Mouse (Mus musculus): Measurements from ENCODE around the gene Hephl1. TPM values are rescaled to one million over a fixed set of nuclear protein-coding genes. Genes with fewer than 3 reads are reported as not detected.

Hephl1 gene
- total and polyA plus RNA-seq, 3 experiments = not detected

DNA sequence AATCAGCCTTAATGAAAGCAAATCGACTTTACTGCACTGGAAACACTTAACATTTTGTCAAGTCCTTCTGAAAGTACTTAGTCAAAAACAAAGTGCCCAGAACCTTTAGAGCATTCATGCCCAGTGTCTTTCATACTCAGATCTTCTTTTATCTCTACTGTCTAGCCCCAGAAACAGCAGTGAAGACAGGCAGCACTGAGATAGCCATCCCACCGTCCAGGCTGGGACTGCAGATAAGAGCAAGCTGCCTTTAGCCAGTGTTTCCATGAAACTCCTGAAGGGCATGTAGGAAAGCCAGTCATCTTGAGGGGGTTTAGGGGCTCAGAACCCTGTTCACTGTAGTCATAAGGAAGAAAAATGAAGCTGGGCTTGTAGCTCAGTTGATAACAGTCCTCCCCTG is 14.7 kb downstream of the Hephl1 start:
- TF ChIP-seq TCF12 (IDR thresholded peaks at IDR 0.05; ENCODE audit: low read depth, low read length) = peak; percentile 69
- TF ChIP-seq ETS1 (IDR thresholded peaks at IDR 0.05; ENCODE audit: low read depth, low read length) = no peak
- TF ChIP-seq NRF1 (IDR thresholded peaks at IDR 0.05; ENCODE audit: insufficient read depth, low read depth, low read length, poor library complexity, severe bottlenecking) = no peak
- no peak for TF ChIP-seq SMC3 (IDR thresholded peaks at IDR 0.05; ENCODE audit: low read depth, low read length)
- TF ChIP-seq ZNF384 (IDR thresholded peaks at IDR 0.05; ENCODE audit: low read depth, low read length) = no peak
- no peak for TF ChIP-seq JUND (IDR thresholded peaks at IDR 0.05; ENCODE audit: low read depth, low read length)
- TF ChIP-seq TAL1 (IDR thresholded peaks at IDR 0.05; ENCODE audit: low read length) = peak; percentile 27; the same call in 1 of the 2 replicates
- peak; percentile 67; the same call in 1 of the 2 replicates for TF ChIP-seq GATA1 (IDR thresholded peaks at IDR 0.05; ENCODE audit: low read depth, low read length)
- peak; percentile 43 to 55; a peak in 3 of 4 replicates for TF ChIP-seq EP300 (IDR thresholded peaks at IDR 0.05; ENCODE audit: low read depth in 1 of 2, low read length in 2 of 2)
- Histone ChIP-seq H3K27ac (ENCODE audit: control insufficient read depth, low read depth, low read length) (no peak overlapping the region), H3K27me3 (ENCODE audit: control insufficient read depth in 1 of 2, insufficient read depth in 2 of 2, low read length in 2 of 2) (peaks cover 2 to 5% of the 10 kb centered on the region in 2 experiments; a peak in 3 of 4 replicates), H3K4me3 (ENCODE audit: control insufficient read depth in 1 of 2, insufficient read depth in 1 of 2, low read depth in 2 of 2, low read length in 2 of 2) (no peak overlapping the region), H3K9ac (ENCODE audit: control insufficient read depth, low read depth, low read length, poor library complexity, severe bottlenecking) (no peak overlapping the region), H3K79me2 (ENCODE audit: control insufficient read depth, insufficient read depth, low read length, poor library complexity) (no peaks in the 10 kb centered on the region), H3K4me1 (ENCODE audit: control insufficient read depth in 1 of 2, insufficient read depth in 2 of 2, low read length in 2 of 2) (peaks cover 0 to 8% of the 10 kb centered on the region in 2 experiments; a peak in 3 of 4 replicates), H3K9me3 (replicated peaks; ENCODE audit: insufficient read depth, low read length) (no peaks in the 10 kb centered on the region), H3K36me3 (ENCODE audit: control insufficient read depth in 1 of 2, insufficient read depth in 2 of 2, low read length in 2 of 2) (no peaks in the 10 kb centered on the region)
- DNase-seq (ENCODE audit: low read depth, low spot score) = peak; percentile 32

DNA sequence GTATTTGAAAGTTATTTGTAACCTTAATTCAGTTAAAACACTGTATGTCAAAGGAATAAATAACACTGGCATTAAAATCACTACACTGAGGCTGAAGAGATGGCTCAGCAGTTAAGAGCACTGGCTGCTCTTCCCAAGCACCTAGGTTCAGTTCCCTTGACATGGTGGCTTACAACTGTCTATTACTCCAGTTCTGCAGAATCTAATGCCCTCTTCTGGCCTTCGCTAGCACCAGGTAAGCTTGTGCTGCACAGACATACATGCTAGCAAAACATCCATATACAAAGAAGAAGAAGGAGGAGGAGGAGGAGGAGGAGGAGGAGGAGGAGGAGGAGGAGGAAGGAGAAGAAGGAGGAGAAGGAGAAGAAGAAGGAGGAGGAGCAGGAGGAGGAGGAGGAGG is 15.7 kb downstream of the Hephl1 start:
- Histone ChIP-seq H3K27me3 (ENCODE audit: control insufficient read depth in 1 of 2, insufficient read depth in 2 of 2, low read length in 2 of 2) (peaks cover 2 to 5% of the 10 kb centered on the region in 2 experiments; a peak in 3 of 4 replicates), H3K4me1 (ENCODE audit: control insufficient read depth in 1 of 2, insufficient read depth in 2 of 2, low read length in 2 of 2) (peaks cover 0 to 8% of the 10 kb centered on the region in 2 experiments; a peak in 3 of 4 replicates), H3K79me2 (ENCODE audit: control insufficient read depth, insufficient read depth, low read length, poor library complexity) (no peaks in the 10 kb centered on the region), H3K36me3 (ENCODE audit: control insufficient read depth in 1 of 2, insufficient read depth in 2 of 2, low read length in 2 of 2) (no peaks in the 10 kb centered on the region), H3K27ac (ENCODE audit: control insufficient read depth, low read depth, low read length) (no peak overlapping the region), H3K9me3 (replicated peaks; ENCODE audit: insufficient read depth, low read length) (no peaks in the 10 kb centered on the region), H3K9ac (ENCODE audit: control insufficient read depth, low read depth, low read length, poor library complexity, severe bottlenecking) (no peak overlapping the region), H3K4me3 (ENCODE audit: control insufficient read depth in 1 of 2, insufficient read depth in 1 of 2, low read depth in 2 of 2, low read length in 2 of 2) (no peak overlapping the region)
- no peak for TF ChIP-seq NRF1 (IDR thresholded peaks at IDR 0.05; ENCODE audit: insufficient read depth, low read depth, low read length, poor library complexity, severe bottlenecking)
- TF ChIP-seq RAD21 (IDR thresholded peaks at IDR 0.05; ENCODE audit: low read depth, low read length) = peak; percentile 1; the same call in 1 of the 2 replicates
- peak; percentile 7; the same call in 1 of the 2 replicates for TF ChIP-seq SMC3 (IDR thresholded peaks at IDR 0.05; ENCODE audit: low read depth, low read length)
- TF ChIP-seq CTCF (IDR thresholded peaks at IDR 0.05 in 2 of 3, conservative IDR thresholded peaks at IDR 0.05 in 1 of 3; ENCODE audit: control insufficient read depth in 1 of 3, insufficient read depth in 1 of 3, low read depth in 2 of 3, low read length in 3 of 3, poor library complexity in 1 of 3, severe bottlenecking in 1 of 3) = peak in 1 of 3 experiments; percentile 3; a peak in 1 of 6 replicates
- DNase-seq (ENCODE audit: low read depth, low spot score) = peak; percentile 17

DNA sequence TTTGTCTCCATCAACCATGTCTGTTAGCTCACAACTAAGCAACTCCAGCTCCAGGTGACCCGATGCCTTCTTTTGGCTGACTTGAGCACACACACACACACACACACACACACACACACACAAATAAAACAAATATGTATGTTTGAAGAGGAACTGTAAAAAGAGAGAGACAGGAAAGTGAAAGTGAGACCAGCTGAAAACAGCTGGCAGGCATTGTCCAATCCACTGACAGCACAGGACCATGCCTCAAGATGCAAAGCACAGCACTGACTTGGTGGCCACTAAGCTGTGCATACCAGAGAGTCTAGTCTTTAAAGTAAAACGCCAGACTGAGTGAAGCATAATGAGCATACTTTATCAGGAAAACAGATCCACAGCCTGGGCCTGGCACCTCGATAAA is 16.7 kb downstream of the Hephl1 start:
- peak overlapping the region; percentile 5 for H3K9ac ChIP-seq (ENCODE audit: control insufficient read depth, low read depth, low read length, poor library complexity, severe bottlenecking)
- H3K36me3 ChIP-seq (ENCODE audit: control insufficient read depth in 1 of 2, insufficient read depth in 2 of 2, low read length in 2 of 2) = no peaks in the 10 kb centered on the region
- DNase-seq (ENCODE audit: low read depth, low spot score) = peak; percentile 41
- H3K79me2 ChIP-seq (ENCODE audit: control insufficient read depth, insufficient read depth, low read length, poor library complexity) = no peaks in the 10 kb centered on the region
- H3K27me3 ChIP-seq (ENCODE audit: control insufficient read depth in 1 of 2, insufficient read depth in 2 of 2, low read length in 2 of 2) = peaks cover 2 to 5% of the 10 kb centered on the region in 2 experiments; a peak in 3 of 4 replicates
- TF ChIP-seq MYB (IDR thresholded peaks at IDR 0.05; ENCODE audit: low read depth, low read length) (no peak), MXI1 (IDR thresholded peaks at IDR 0.05; ENCODE audit: low read depth, low read length) (peak; percentile 54; the same call in 1 of the 2 replicates), ETS1 (IDR thresholded peaks at IDR 0.05; ENCODE audit: low read depth, low read length) (peak; percentile 56), RCOR1 (IDR thresholded peaks at IDR 0.05; ENCODE audit: low read depth, low read length) (no peak), TCF12 (IDR thresholded peaks at IDR 0.05; ENCODE audit: low read depth, low read length) (0 out of 2 replicates have a peak, but pooled peaks have one; percentile 31), SIN3A (IDR thresholded peaks at IDR 0.05; ENCODE audit: low read length) (peak; percentile 41; the same call in 1 of the 2 replicates), POLR2A (IDR thresholded peaks at IDR 0.05; ENCODE audit: control insufficient read depth in 1 of 2, insufficient read depth in 1 of 2, low read depth in 1 of 2, low read length in 2 of 2, poor library complexity in 1 of 2) (no peak), EP300 (IDR thresholded peaks at IDR 0.05; ENCODE audit: low read depth in 1 of 2, low read length in 2 of 2) (0 out of 4 replicates have a peak, but pooled peaks have one; percentile 15 to 42), BHLHE40 (IDR thresholded peaks at IDR 0.05; ENCODE audit: borderline replicate concordance, low read depth, low read length) (no peak), NELFE (IDR thresholded peaks at IDR 0.05; ENCODE audit: low read depth, low read length) (no peak), POLR2AphosphoS2 (IDR thresholded peaks at IDR 0.05; ENCODE audit: low read length) (no peak), CTCF (IDR thresholded peaks at IDR 0.05 in 2 of 3, conservative IDR thresholded peaks at IDR 0.05 in 1 of 3; ENCODE audit: control insufficient read depth in 1 of 3, insufficient read depth in 1 of 3, low read depth in 2 of 3, low read length in 3 of 3, poor library complexity in 1 of 3, severe bottlenecking in 1 of 3) (no peak)
- peak overlapping the region; percentile 50 to 70 for H3K4me3 ChIP-seq (ENCODE audit: control insufficient read depth in 1 of 2, insufficient read depth in 1 of 2, low read depth in 2 of 2, low read length in 2 of 2)
- peaks cover 0 to 8% of the 10 kb centered on the region in 2 experiments; a peak in 3 of 4 replicates for H3K4me1 ChIP-seq (ENCODE audit: control insufficient read depth in 1 of 2, insufficient read depth in 2 of 2, low read length in 2 of 2)
- no peak overlapping the region for H3K27ac ChIP-seq (ENCODE audit: control insufficient read depth, low read depth, low read length)
- no peaks in the 10 kb centered on the region for H3K9me3 ChIP-seq (replicated peaks; ENCODE audit: insufficient read depth, low read length)

Measured in MEL (cell line).